Mouse (Mus musculus) spleen, postnatal 36 days (tissue): ENCODE results near the gene Hnrnpul2.
"Not testable (repeated sequence)": the region's sequence is repeated elsewhere in the genome, so short reads cannot be mapped to it uniquely, and the experiment has no call there.

Source experiments
- DNase-seq, 2 experiments: peaks; one replicate each; pipeline ENCODE4 v3.0.0; 2022; ENCODE audit warnings: low spot score in 2 of 2, mixed read lengths in 1 of 2

Hnrnpul2 gene

GRCm38 (mm10) chr19:8818301-8818798 is 1.5 kb upstream of the Hnrnpul2 start:
- no peak for DNase-seq

GRCm38 (mm10) chr19:8818801-8819595 is 812 bp upstream of the Hnrnpul2 start, which contains the start of gene Ttc9c:
Gene Ttc9c (minus strand): TSS chr19:8819333.
- peak; percentile 94 to 97 for DNase-seq

GRCm38 (mm10) chr19:8820424-8820956 is 680 bp downstream of the Hnrnpul2 start:
- no peak for DNase-seq

GRCm38 (mm10) chr19:8821146-8821545 is 1.3 kb downstream of the Hnrnpul2 start:
- no peak for DNase-seq

- DNase-seq = no peak
Observed at GRCm38 (mm10) chr19:8822696-8823095, 2.9 kb downstream of the Hnrnpul2 start.

- peak in 1 of 2 experiments; percentile 37 for DNase-seq
Observed at GRCm38 (mm10) chr19:8829660-8830059, 9.8 kb downstream of the Hnrnpul2 start, which contains the start of gene AC129217.1. Gene AC129217.1 (plus strand): TSS chr19:8829773.

- DNase-seq = no peak
Observed at GRCm38 (mm10) chr19:8830664-8831063, 10.9 kb downstream of the Hnrnpul2 start.

- no peak for DNase-seq
Observed at GRCm38 (mm10) chr19:8831262-8831661, 11.5 kb downstream of the Hnrnpul2 start.

- DNase-seq = no peak
Observed at GRCm38 (mm10) chr19:8832971-8833370, 13.2 kb downstream of the Hnrnpul2 start.

- not testable (repeated sequence) for DNase-seq
Observed at GRCm38 (mm10) chr19:8836327-8836726, 16.5 kb downstream of the Hnrnpul2 start.

GRCm38 (mm10) chr19:8837251-8837791 is 17.5 kb downstream of the Hnrnpul2 start, which contains the start of gene Bscl2:
Gene Bscl2 (plus strand): TSS chr19:8837467.
- DNase-seq = peak; percentile 75 to 79

GRCm38 (mm10) chr19:8838041-8838730 is 18.4 kb downstream of the Hnrnpul2 start:
- peak in 1 of 2 experiments; percentile 17 for DNase-seq

GRCm38 (mm10) chr19:8839103-8839907 is 19.5 kb downstream of the Hnrnpul2 start, which contains the start of gene Gng3:
Gene Gng3 (minus strand): TSS chr19:8839194.
- no peak for DNase-seq

- peak; percentile 79 to 83 for DNase-seq
Observed at GRCm38 (mm10) chr19:8839908-8840791, 20.3 kb downstream of the Hnrnpul2 start.

- DNase-seq = no peak
Observed at GRCm38 (mm10) chr19:8841012-8841411, 21.2 kb downstream of the Hnrnpul2 start.

- DNase-seq = no peak
Observed at GRCm38 (mm10) chr19:8842961-8843360, 23.2 kb downstream of the Hnrnpul2 start.

- peak; percentile 63 to 79 for DNase-seq
Observed at GRCm38 (mm10) chr19:8844371-8845129, 24.7 kb downstream of the Hnrnpul2 start.

- DNase-seq = no peak
Observed at GRCm38 (mm10) chr19:8848356-8848755, 28.5 kb downstream of the Hnrnpul2 start.

- no peak for DNase-seq
Observed at GRCm38 (mm10) chr19:8850402-8850901, 30.6 kb downstream of the Hnrnpul2 start, which contains the start of gene Lrrn4cl. Gene Lrrn4cl (plus strand): TSS chr19:8850768.
